Mouse (Mus musculus): ENCODE measurements around the gene Gimap9. TPM values are rescaled to one million over a fixed set of nuclear protein-coding genes. Genes with fewer than 3 reads are reported as not detected.
"Not testable (repeated sequence)": the region's sequence is repeated elsewhere in the genome, so short reads cannot be mapped to it uniquely, and the experiment has no call there.

The Gimap9 gene
- total RNA-seq, 4 experiments from 2014 or later = 2.6 to 4.2 (median 3.1) TPM

GRCm38 (mm10) chr6:48664750-48665149, 11.2 kb upstream of the Gimap9 start:
- no peak for DNase-seq (ENCODE audit: low spot score)

DNA sequence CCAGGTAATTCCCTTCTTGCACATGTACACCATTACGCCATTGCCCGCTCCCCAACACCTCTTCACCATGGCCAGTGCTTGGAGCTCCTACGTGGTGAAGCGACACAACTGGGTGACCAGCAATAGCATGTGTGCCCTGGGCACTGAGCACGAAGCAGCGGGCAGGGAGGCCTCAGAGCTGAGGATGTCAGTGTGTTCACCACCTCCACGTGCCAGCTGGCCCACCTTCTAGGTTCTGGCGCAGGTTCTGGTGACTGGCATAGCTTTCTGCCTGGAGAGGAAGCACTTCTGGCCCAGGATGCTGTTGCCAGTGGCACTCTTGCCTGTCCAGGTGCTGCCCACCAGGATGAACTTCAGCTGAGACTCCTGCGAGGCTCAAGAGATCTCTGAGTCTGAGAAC, 10.5 kb upstream of the Gimap9 start:
- no peak for DNase-seq (ENCODE audit: low spot score)

DNA sequence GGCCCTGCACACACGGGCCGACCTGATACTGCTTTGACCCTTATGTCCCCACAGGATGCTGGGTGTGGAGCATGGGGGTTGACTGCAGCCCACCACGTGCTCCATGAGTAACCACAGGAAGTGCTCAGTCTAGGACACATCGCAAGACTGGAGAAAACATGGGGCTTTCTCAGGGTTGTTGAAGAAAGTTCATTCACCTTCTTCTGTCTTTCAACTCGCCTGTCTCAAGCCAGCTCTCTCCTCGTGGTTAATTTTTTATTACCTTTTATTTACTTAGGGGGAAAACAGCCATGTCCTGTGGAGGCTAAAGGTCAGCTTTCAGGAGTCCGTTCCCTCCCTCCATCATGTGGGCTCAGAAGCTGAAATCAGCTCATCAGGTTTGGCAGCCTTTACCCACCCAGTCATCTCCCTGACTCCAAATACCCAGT, 9.8 kb upstream of the Gimap9 start:
- no peak for DNase-seq (ENCODE audit: low spot score)

GRCm38 (mm10) chr6:48668022-48668421, 7.9 kb upstream of the Gimap9 start:
- DNase-seq (ENCODE audit: low spot score) = no peak

DNA sequence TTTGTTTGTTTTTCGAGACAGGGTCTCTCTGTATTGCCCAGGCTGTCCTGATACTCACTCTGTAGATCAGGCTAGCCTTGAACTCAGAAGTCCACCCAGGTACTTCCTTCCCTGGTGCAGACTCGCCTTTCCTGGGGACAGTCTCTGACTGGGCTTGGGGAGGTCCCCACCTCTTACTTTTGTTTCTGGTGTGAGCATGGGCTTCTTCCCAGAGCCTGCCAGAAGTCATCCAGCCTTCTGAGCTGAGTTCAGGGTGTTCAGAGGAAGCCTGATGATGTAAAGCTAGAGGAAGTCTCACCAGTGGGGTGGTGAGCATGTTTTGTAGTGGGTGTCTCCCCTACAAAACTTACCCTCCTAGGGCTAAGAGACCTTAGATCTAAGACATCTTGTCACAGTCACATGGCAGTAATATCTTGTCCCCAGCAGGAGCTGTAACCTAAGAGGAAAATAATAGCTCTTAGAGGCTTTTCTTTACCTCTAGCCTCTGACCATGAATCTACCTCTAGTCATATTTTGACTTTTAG, 6.4 kb upstream of the Gimap9 start:
- DNase-seq (ENCODE audit: low spot score) = no peak

- no peak for DNase-seq (ENCODE audit: low spot score)
Measured at GRCm38 (mm10) chr6:48674291-48675058, 1.5 kb upstream of the Gimap9 start.

GRCm38 (mm10) chr6:48675400-48675930, 464 bp upstream of the Gimap9 start:
- DNase-seq (ENCODE audit: low spot score) = no peak

- DNase-seq (ENCODE audit: low spot score) = no peak
Measured at GRCm38 (mm10) chr6:48676860-48677415, 1.0 kb downstream of the Gimap9 start.

DNA sequence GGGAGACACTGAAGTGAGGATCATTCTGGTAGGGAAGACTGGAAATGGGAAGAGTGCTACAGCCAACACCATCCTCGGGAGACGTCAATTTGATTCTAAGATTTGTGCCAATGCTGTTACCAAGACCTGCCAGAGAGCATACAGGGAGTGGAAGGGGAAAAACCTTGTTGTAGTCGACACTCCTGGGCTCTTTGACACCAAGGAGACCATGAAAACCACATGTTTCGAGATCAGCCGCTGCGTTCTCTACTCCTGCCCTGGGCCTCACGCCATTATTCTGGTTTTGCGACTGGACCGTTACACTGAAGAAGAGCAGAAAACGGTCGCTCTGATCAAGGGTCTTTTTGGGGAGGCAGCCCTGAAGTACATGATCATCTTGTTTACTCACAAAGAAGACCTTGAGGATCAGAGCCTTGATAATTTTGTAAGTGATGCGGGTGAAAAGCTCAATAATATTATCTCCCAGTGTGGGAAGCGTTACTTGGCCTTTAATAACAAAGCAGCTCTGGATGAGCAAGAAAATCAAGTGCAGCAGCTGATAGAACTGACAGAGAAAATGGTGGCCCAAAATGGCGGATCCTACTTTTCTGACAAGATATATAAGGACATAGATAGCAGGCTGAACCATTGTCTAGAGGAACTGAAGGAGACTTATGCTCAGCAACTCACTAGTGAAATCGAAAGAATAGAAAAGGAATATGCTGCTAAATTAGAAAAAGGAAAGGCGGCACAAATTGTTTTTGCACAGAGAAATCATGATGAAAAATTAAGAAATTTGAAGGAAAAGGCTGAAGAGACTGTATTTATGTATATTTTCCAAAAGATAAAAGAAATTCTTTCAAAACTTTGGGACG, 1.8 kb downstream of the Gimap9 start:
- DNase-seq (ENCODE audit: low spot score) = no peak

GRCm38 (mm10) chr6:48678391-48678790, 2.5 kb downstream of the Gimap9 start:
- DNase-seq (ENCODE audit: low spot score) = no peak

GRCm38 (mm10) chr6:48679701-48680100, 3.8 kb downstream of the Gimap9 start:
- no peak for DNase-seq (ENCODE audit: low spot score)

DNA sequence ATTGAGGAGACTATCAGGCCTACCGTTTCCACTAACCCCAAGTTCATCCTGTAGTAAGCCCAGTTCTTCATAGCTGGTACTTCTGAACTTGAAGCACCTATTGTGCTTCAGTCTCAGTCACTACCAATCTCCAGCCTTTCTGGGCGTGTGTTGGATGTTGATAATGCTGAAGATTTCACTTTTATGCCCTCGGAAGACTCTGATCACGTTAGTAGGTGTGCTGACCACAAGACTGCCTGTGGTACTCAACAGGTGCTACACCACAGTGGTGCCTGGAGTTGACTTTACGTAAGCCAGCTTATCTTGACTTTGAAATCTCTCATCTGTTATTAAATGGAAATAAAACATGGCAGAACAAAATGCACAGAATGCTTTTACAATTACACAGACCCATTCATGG, 4.5 kb downstream of the Gimap9 start:
- no peak for DNase-seq (ENCODE audit: low spot score)

DNA sequence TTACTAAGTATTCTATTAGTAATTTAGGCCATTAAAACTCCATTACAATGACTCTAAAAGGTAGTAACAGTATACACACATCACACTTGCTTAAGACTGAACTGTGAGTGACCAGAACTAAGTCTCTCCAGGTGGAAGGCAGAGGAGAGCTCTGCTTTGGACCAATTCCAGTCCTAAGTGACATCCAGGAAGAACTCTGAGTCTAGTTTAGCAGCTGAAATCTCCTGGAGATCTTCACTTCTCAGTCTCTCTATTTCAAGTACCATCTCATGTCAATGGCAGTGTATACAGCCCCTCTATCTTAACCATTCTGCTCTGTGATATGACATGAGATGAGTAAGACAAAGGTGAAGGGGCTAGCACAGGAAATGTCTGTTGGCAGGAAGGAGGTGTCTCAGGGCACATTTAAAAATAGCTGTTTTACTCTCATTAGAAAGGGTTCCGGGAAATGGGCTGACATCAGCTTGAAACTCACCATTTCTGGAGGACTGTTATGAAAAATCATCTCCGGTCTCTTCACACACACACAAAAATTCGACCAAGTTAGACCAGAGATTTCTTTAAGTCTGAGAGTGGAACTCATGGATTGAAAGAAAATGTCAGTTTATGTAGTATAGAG, 5.7 kb downstream of the Gimap9 start:
- peak; percentile 51 for DNase-seq (ENCODE audit: low spot score)

- no peak for DNase-seq (ENCODE audit: low spot score)
Measured at GRCm38 (mm10) chr6:48682271-48682670, 6.3 kb downstream of the Gimap9 start.

GRCm38 (mm10) chr6:48683263-48683821, 7.4 kb downstream of the Gimap9 start:
- not testable (repeated sequence) for DNase-seq (ENCODE audit: low spot score)

GRCm38 (mm10) chr6:48684319-48684718, 8.4 kb downstream of the Gimap9 start, which contains the start of gene Gimap4:
TSS of gene Gimap4 (plus strand) at chr6:48684549.
- DNase-seq (ENCODE audit: low spot score) = peak; percentile 51

- no peak for DNase-seq (ENCODE audit: low spot score)
Measured at GRCm38 (mm10) chr6:48684806-48685205, 8.9 kb downstream of the Gimap9 start.

- DNase-seq (ENCODE audit: low spot score) = no peak
Measured at GRCm38 (mm10) chr6:48685251-48685650, 9.3 kb downstream of the Gimap9 start.

- no peak for DNase-seq (ENCODE audit: low spot score)
Measured at GRCm38 (mm10) chr6:48685694-48686665, 10.1 kb downstream of the Gimap9 start.

- DNase-seq (ENCODE audit: low spot score) = no peak
Measured at GRCm38 (mm10) chr6:48687077-48687476, 11.1 kb downstream of the Gimap9 start.

Measured in heart, adult 8-10 months (tissue).